Mouse (Mus musculus) testis, adult 2 months (tissue): ENCODE data around the gene Efna3. TPM values are rescaled to one million over a fixed set of nuclear protein-coding genes. Genes with fewer than 3 reads are reported as not detected.

ENCODE experiments used
- H3K27ac ChIP-seq: fragments of 200-500 bp; 2 replicates; pipeline ENCODE4 v1.5.1; 2012; ENCODE audit warnings: low read depth, low read length; ENCODE audit not compliant: control insufficient read depth, insufficient read depth
- H3K27me3 ChIP-seq: fragments of 200-500 bp; 2 replicates; pipeline ENCODE4 v1.6.1; 2012; ENCODE audit warnings: mild to moderate bottlenecking, low read length, moderate library complexity; ENCODE audit not compliant: control insufficient read depth, insufficient read depth
- H3K36me3 ChIP-seq: fragments of 200-500 bp; 2 replicates; pipeline ENCODE4 v1.6.1; 2012; ENCODE audit warnings: mild to moderate bottlenecking, low read length; ENCODE audit not compliant: control insufficient read depth, insufficient read depth
- H3K4me1 ChIP-seq: fragments of 200-500 bp; 2 replicates; pipeline ENCODE4 v1.6.1; 2012; ENCODE audit warnings: low read length; ENCODE audit not compliant: control insufficient read depth, insufficient read depth
- H3K4me3 ChIP-seq: fragments of 200-500 bp; 2 replicates; pipeline ENCODE4 v1.5.1; 2012; ENCODE audit warnings: low read depth, mild to moderate bottlenecking, low read length, moderate library complexity, mixed read lengths; ENCODE audit not compliant: control insufficient read depth
- CTCF ChIP-seq: fragments of 200-500 bp; IDR thresholded peaks from 2 replicates; pipeline ENCODE4 v1.5.1; 2012; ENCODE audit warnings: low read depth, mild to moderate bottlenecking, inconsistent platforms, low read length, moderate library complexity; ENCODE audit not compliant: control insufficient read depth, insufficient read depth, insufficient replicate concordance
- POLR2A ChIP-seq: fragments of 200-500 bp; IDR thresholded peaks from 2 replicates; pipeline ENCODE4 v1.6.1; 2012; ENCODE audit warnings: low read depth, mild to moderate bottlenecking, inconsistent platforms, low read length, moderate library complexity; ENCODE audit not compliant: control insufficient read depth
- polyA plus RNA-seq: library from polyadenylated mRNA; depleted of rRNA; stranded (reverse); fragments of >200 nt; gene quantifications from 2 replicates; pipeline ENCODE4 v1.2.3, GENCODE M21; 2012

The Efna3 gene
- polyA plus RNA-seq, 1 experiment: 9.9 TPM

DNA sequence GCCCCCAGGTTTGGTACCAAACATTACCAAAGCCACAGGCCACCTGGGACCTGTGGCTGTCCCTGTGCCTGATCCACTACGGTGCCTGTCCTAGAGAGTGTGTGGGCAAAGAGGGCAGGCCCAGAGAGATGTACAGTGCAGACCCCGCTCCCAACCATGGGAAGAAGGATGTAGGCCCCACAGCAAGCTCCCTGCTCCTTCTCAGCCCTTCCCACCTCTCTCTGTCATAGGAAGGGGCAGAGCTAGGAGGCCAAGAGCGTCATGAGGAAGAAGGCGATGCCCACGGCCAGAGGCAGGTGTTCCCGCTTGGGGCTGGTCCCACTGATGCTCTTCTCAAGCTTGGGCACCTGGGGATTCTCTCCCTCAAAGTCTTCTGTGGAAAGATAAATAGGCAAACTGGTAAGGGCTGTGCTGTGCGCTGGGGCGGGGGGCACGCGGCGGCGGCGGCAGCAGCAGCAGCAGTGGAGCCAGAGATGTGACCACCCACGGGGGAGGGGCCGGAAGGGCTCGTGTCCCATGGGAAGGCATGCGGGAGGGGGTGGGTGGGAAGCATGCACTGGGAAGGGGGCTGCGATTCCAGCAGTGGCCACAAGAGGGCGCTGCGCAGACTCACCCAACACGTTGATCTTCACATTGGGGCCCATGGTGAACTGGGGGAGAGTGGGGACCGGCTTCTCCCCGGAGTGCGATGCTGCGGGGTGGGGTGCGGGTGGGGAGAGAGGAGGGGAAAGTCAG lies 7.4 kb downstream of the Efna3 start:
- H3K4me1 ChIP-seq: peaks cover 44% of the 10 kb centered on the region
- no peaks in the 10 kb centered on the region for H3K27me3 ChIP-seq
- H3K4me3 ChIP-seq: no peak overlapping the region; the same call in 1 of the 2 replicates
- TF ChIP-seq POLR2A: no peak
- TF ChIP-seq CTCF: peak; percentile 99
- no peaks in the 10 kb centered on the region for H3K36me3 ChIP-seq
- H3K27ac ChIP-seq: no peak overlapping the region

DNA sequence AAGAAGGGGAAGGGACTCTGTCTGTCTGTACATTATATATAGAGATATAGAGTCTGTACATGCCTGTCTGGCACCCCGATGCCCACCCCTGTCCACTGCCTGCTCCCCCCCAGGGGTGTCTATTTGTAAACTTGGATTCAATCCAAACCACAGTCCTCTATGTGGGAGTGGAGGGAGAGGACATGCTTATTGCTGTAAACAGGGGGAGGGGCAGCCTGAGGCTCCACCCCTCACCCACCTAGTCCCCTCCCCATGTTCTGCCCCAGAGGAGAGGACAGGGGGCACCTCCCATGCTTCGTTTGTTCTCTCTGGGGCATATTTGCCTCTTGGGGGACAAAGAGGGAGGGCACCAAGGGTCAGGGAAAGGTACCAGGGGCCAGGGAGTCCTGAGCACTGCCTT lies 8.0 kb downstream of the Efna3 start:
- H3K4me3 ChIP-seq: no peak overlapping the region
- no peaks in the 10 kb centered on the region for H3K36me3 ChIP-seq
- H3K27ac ChIP-seq: no peak overlapping the region
- TF ChIP-seq CTCF (no peak), POLR2A (no peak)
- H3K4me1 ChIP-seq: peaks cover 38% of the 10 kb centered on the region
- no peaks in the 10 kb centered on the region for H3K27me3 ChIP-seq

DNA sequence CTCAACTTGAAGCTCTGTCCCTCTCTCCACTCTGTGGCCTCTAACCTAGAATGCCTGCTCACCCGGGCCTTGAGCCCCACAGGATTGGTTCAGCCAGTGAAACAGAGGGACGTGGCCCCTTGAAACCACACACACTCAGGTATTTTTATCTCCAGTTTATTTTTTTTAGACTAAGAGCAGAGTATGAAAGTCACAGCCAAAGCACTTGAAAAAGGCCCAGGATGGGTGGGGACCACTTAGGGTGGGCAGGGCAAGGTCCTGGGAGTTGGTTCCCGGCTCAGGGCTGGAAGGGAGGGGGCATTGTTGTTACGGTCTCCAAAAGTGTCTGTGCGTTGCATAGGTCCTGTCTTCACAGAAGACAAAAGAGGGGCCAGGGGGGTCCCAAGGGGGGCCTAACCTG lies 8.4 kb downstream of the Efna3 start:
- Histone ChIP-seq H3K27ac (no peak overlapping the region), H3K27me3 (no peaks in the 10 kb centered on the region), H3K36me3 (no peaks in the 10 kb centered on the region), H3K4me3 (no peak overlapping the region), H3K4me1 (peaks cover 37% of the 10 kb centered on the region)
- TF ChIP-seq CTCF (no peak), POLR2A (no peak)

DNA sequence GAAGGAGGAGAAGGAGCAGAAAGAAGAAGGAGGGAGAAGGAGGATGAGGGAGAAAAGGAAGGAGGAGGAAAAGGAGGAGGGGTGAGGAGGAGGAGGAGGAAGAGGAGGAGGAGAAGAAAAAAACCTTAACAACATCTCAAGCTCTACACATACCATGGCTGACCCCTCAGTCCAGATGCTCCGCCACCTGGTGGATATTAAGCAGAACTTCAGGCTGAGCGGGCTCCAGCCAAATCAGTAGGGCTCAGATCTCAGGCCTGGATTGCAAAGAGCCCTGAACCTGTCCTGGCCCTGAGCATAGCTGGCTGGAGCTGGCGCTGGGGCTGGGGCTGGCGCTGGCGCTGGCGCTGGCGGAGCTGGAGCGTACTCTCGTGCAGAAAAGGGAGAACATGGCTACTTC lies 14.7 kb downstream of the Efna3 start:
- Histone ChIP-seq H3K27me3 (no peaks in the 10 kb centered on the region), H3K36me3 (no peaks in the 10 kb centered on the region), H3K4me3 (no peak overlapping the region), H3K4me1 (peaks cover 2% of the 10 kb centered on the region; the same call in 1 of the 2 replicates), H3K27ac (no peak overlapping the region)
- TF ChIP-seq POLR2A (no peak), CTCF (peak; percentile 77; the same call in 1 of the 2 replicates)

DNA sequence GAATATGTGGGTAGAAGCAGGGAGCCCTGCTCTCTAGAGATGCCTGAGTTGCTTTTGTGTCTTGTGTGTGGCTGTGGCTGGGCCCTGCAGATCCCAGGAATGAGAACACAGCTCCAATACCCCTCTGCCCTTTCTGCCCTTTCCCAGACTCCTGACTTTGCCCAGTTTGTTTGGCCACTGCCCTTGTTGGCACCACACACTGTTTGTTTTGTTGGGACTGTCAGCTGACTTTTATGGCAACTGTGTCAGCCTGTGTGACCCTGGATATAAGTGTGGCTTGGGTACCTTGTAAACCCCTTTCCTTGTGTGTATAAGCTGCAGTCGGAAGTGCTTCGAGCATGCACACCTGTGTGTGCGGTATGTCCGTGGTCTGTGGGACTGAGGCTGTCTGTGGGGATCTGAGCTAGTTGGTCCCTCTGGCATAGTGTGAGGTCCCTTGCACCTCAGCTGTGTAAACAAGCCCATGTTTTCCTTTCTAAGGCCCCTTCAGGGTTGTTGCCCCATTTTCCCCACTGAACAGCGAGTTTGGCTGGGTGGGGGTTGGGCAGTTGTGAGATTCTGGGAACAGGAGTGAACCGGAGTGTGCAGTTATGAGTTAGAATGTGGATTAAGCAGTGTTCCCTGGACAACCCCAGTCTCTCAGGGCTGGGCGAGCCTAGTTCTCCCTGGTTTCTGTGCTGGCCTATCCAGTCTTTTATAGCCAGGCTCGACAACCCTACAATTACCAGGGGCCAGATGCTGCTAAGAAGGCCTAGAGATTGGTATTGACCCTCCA lies 17.0 kb downstream of the Efna3 start:
- Histone ChIP-seq H3K4me3 (no peak overlapping the region), H3K36me3 (no peaks in the 10 kb centered on the region), H3K4me1 (peaks cover 2% of the 10 kb centered on the region; the same call in 1 of the 2 replicates), H3K27ac (no peak overlapping the region), H3K27me3 (no peaks in the 10 kb centered on the region)
- TF ChIP-seq POLR2A (no peak), CTCF (no peak)

DNA sequence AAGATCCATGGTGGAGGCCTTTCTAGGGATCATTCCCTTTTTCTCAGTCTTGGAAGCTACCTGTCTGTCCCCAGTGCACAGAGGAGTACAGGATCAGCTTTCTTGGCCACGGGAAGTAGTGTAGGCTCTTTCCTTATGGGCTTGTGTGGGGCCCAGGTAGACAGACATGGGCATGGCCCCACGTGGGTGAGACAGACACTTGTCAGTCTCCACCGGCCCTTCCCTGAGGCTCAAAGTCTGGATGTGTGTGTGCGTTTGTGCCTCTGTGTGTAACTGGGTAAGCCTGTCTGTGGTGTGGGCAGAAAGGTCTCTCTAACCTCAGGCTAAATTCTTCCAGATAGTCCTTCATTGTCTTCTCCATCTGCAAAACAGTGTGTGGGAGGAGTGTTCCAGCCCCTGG lies 17.7 kb downstream of the Efna3 start:
- no peaks in the 10 kb centered on the region for H3K27me3 ChIP-seq
- H3K4me3 ChIP-seq: no peak overlapping the region
- no peaks in the 10 kb centered on the region for H3K36me3 ChIP-seq
- no peak overlapping the region for H3K27ac ChIP-seq
- TF ChIP-seq POLR2A (no peak), CTCF (no peak)
- peaks cover 2% of the 10 kb centered on the region; the same call in 1 of the 2 replicates for H3K4me1 ChIP-seq

DNA sequence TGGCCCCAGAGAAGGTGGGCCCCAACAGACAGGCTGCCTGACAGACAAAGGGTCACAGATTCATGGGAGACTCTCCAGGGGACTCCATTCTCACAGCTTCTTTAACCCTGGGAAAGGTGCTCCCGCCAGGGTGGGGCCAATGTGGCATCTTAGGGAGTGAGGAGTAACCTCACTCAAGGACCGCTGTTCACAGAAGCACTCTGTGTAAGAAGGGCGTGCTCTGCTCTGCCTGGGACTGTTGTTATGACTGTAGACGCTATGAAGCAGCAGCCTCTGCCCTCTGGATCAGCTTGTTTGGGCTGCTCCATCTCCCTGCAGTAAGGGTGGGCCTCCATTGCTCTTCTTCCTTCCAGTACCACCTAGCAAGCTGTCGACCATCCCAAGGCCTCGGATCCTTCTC lies 18.3 kb downstream of the Efna3 start:
- no peaks in the 10 kb centered on the region for H3K27me3 ChIP-seq
- TF ChIP-seq POLR2A: no peak
- no peak for TF ChIP-seq CTCF
- no peak overlapping the region for H3K27ac ChIP-seq
- H3K4me1 ChIP-seq: peaks cover 3% of the 10 kb centered on the region
- no peaks in the 10 kb centered on the region for H3K36me3 ChIP-seq
- H3K4me3 ChIP-seq: no peak overlapping the region
